Mouse (Mus musculus): Measurements from ENCODE around the gene Klf12. TPM values are rescaled to one million over a fixed set of nuclear protein-coding genes. Genes with fewer than 3 reads are reported as not detected.

Gene Klf12
- total and polyA plus RNA-seq, 3 experiments, result 3.3 to 9.7 (median 8.6) TPM

DNA sequence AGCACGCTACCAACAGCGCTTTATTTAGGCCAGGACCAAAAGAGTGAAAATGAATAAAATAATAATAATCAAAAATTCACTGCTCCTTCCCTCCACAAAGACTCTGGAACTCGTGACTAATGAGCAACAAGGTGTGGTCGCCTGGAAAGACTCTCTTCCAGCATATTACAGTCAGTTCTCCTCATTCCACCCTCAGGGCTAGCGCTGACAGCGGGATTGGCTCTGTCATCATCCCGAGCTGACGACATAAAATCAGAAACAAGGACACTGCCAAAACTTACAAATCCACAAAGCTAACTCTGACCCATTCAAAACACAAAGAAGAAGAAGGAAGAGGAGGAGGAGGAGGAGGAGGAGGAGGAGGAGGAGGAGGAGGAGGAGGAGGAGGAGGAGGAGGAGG is 136.8 kb downstream of the Klf12 start:
- Histone ChIP-seq H3K27me3 (replicated peaks) (no peaks in the 10 kb centered on the region), H3K4me3 (replicated peaks in 1 of 3; ENCODE audit: low read depth in 2 of 3, low read length in 2 of 3, poor library complexity in 1 of 3) (no peak overlapping the region), H3K4me1 (ENCODE audit: control insufficient read depth in 1 of 2, insufficient read depth in 2 of 2) (no peaks in the 10 kb centered on the region), H3K36me3 (replicated peaks in 1 of 2; ENCODE audit: control insufficient read depth in 1 of 2, insufficient read depth in 1 of 2, low read length in 1 of 2) (no peaks in the 10 kb centered on the region), H3K9me3 (replicated peaks; ENCODE audit: low read length) (no peaks in the 10 kb centered on the region), H3K9ac (ENCODE audit: insufficient read depth, low read depth) (no peak overlapping the region), H3K4me2 (ENCODE audit: insufficient read depth, low read depth, poor library complexity, severe bottlenecking) (no peak overlapping the region), H3K27ac (ENCODE audit: insufficient read depth, low read depth) (no peak overlapping the region), H3K79me2 (replicated peaks; ENCODE audit: control insufficient read depth, extremely low read depth, insufficient read depth, poor library complexity, severe bottlenecking) (no peaks in the 10 kb centered on the region)
- TF ChIP-seq POLR2A (IDR thresholded peaks at IDR 0.05; ENCODE audit: low read depth, low read length) (no peak), JUN (IDR thresholded peaks at IDR 0.05; ENCODE audit: insufficient read depth, low read depth, low read length) (no peak), CTCF (conservative IDR thresholded peaks at IDR 0.05 in 1 of 2, IDR thresholded peaks at IDR 0.05 in 1 of 2; ENCODE audit: low read depth in 2 of 2, low read length in 2 of 2) (no peak)
- in situ Hi-C loops (cut with MboI; ENCODE audit: low pct_ligation_motif_present, low pct_unique_long_range_greater_than_20kb, low sequenced_read_pairs) (no loop called here), dilution Hi-C loops (cut with MboI; ENCODE audit: extremely low pct_ligation_motif_present, extremely low pct_unique_long_range_greater_than_20kb, low sequenced_read_pairs) (no loop called here)
- DNase-seq (ENCODE audit: extremely low read depth), result no peak

DNA sequence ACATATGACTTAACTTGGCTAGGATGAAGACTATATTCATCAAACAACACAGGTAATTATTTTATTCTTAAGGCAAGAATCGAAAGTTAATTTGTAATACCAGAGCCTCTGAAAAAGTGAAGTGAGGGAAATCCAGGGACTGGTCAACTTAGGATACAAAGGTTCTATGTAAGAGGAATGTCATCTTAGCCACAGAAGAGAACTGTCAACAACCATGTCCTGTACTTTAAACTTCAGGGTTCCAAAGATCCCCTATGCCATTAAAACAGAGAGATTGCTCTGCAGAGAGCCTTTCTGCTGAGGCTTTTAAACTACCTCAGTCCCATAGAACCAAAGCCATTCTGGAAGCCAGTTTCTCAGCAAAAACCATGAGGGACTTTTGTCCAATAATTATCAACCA is 144.1 kb downstream of the Klf12 start:
- dilution Hi-C loops (cut with MboI; ENCODE audit: extremely low pct_ligation_motif_present, extremely low pct_unique_long_range_greater_than_20kb, low sequenced_read_pairs) (no loop called here), in situ Hi-C loops (cut with MboI; ENCODE audit: low pct_ligation_motif_present, low pct_unique_long_range_greater_than_20kb, low sequenced_read_pairs) (no loop called here)
- Histone ChIP-seq H3K27ac (ENCODE audit: insufficient read depth, low read depth) (no peak overlapping the region), H3K79me2 (replicated peaks; ENCODE audit: control insufficient read depth, extremely low read depth, insufficient read depth, poor library complexity, severe bottlenecking) (no peaks in the 10 kb centered on the region), H3K27me3 (replicated peaks) (no peaks in the 10 kb centered on the region), H3K9ac (ENCODE audit: insufficient read depth, low read depth) (no peak overlapping the region), H3K36me3 (replicated peaks in 1 of 2; ENCODE audit: control insufficient read depth in 1 of 2, insufficient read depth in 1 of 2, low read length in 1 of 2) (peaks cover 3 to 5% of the 10 kb centered on the region in 2 experiments), H3K4me3 (replicated peaks in 1 of 3; ENCODE audit: low read depth in 2 of 3, low read length in 2 of 3, poor library complexity in 1 of 3) (no peak overlapping the region), H3K9me3 (replicated peaks; ENCODE audit: low read length) (no peaks in the 10 kb centered on the region), H3K4me2 (ENCODE audit: insufficient read depth, low read depth, poor library complexity, severe bottlenecking) (no peak overlapping the region), H3K4me1 (ENCODE audit: control insufficient read depth in 1 of 2, insufficient read depth in 2 of 2) (no peaks in the 10 kb centered on the region)
- no peak for DNase-seq (ENCODE audit: extremely low read depth)
- TF ChIP-seq MYC (IDR thresholded peaks at IDR 0.05; ENCODE audit: low read depth, low read length) (no peak), RCOR1 (conservative IDR thresholded peaks at IDR 0.05; ENCODE audit: low read depth, low read length) (no peak), PAX5 (IDR thresholded peaks at IDR 0.05; ENCODE audit: low read length) (no peak), ZKSCAN1 (IDR thresholded peaks at IDR 0.05; ENCODE audit: borderline replicate concordance, low read depth, low read length) (no peak), ZC3H11A (IDR thresholded peaks at IDR 0.05; ENCODE audit: low read depth, low read length) (no peak), KAT2A (IDR thresholded peaks at IDR 0.05; ENCODE audit: insufficient replicate concordance, low read length) (no peak), UBTF (IDR thresholded peaks at IDR 0.05; ENCODE audit: low read depth, low read length) (no peak), SMC3 (IDR thresholded peaks at IDR 0.05; ENCODE audit: low read depth, low read length) (no peak), MEF2A (IDR thresholded peaks at IDR 0.05; ENCODE audit: borderline replicate concordance, low read depth, low read length) (no peak), MAZ (IDR thresholded peaks at IDR 0.05; ENCODE audit: low read depth, low read length) (no peak), GABPA (IDR thresholded peaks at IDR 0.05; ENCODE audit: insufficient replicate concordance, low read depth, low read length) (no peak), USF1 (IDR thresholded peaks at IDR 0.05; ENCODE audit: low read depth, low read length) (no peak), ELF1 (IDR thresholded peaks at IDR 0.05; ENCODE audit: low read depth, low read length) (no peak), TCF12 (IDR thresholded peaks at IDR 0.05; ENCODE audit: low read depth, low read length) (no peak), CTCF (conservative IDR thresholded peaks at IDR 0.05 in 1 of 2, IDR thresholded peaks at IDR 0.05 in 1 of 2; ENCODE audit: low read depth in 2 of 2, low read length in 2 of 2) (no peak), MAFK (IDR thresholded peaks at IDR 0.05; ENCODE audit: insufficient replicate concordance, low read length) (no peak), SIN3A (IDR thresholded peaks at IDR 0.05; ENCODE audit: low read length) (no peak), TBP (conservative IDR thresholded peaks at IDR 0.05; ENCODE audit: low read depth, low read length) (no peak), POLR2A (IDR thresholded peaks at IDR 0.05; ENCODE audit: low read depth, low read length) (no peak)

All from CH12.LX (cell line).